Mouse (Mus musculus): ENCODE results near the gene Foxn3.

The Foxn3 gene

DNA sequence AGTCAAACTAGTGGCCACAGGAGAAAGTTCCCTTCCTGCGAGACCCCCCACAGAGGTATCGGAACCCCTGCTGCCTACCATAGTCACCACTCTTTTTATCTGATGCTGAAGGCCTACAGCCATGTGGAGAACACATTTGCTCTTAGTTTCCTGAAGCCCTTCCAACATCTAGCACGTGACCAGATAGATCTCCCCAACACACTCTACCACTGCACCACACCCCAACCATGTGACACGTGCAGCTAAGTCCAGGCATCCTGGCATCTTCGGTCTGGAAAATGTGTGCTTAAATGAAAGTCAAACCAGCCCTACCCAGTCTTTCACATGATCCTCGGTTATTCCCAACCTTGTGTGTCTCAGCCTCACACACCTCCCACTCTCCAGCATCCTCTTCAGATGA is 200.4 kb downstream of the Foxn3 start:
- TF ChIP-seq GATA4 (IDR thresholded peaks at IDR 0.05; ENCODE audit: insufficient replicate concordance, low read length): no peak

DNA sequence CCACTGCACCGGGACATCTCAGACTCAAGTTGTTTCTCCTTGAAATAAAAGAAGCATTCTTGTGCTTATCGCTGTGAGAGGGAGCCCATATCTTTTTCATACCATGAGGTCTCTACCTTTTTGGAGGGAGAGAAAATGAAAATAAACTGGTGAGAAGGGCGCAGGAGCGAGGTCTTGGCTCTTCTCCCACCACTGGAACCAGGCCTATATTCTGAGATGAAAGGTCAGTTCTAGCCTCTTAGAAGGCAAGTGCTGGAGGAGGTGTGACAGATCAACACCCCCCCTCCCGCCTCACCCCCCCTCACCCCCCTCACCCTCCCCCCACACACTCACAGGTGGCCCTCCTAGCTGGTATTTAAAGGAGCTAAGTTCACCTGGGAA is 201.6 kb downstream of the Foxn3 start:
- TF ChIP-seq GATA4 (IDR thresholded peaks at IDR 0.05; ENCODE audit: insufficient replicate concordance, low read length): no peak

DNA sequence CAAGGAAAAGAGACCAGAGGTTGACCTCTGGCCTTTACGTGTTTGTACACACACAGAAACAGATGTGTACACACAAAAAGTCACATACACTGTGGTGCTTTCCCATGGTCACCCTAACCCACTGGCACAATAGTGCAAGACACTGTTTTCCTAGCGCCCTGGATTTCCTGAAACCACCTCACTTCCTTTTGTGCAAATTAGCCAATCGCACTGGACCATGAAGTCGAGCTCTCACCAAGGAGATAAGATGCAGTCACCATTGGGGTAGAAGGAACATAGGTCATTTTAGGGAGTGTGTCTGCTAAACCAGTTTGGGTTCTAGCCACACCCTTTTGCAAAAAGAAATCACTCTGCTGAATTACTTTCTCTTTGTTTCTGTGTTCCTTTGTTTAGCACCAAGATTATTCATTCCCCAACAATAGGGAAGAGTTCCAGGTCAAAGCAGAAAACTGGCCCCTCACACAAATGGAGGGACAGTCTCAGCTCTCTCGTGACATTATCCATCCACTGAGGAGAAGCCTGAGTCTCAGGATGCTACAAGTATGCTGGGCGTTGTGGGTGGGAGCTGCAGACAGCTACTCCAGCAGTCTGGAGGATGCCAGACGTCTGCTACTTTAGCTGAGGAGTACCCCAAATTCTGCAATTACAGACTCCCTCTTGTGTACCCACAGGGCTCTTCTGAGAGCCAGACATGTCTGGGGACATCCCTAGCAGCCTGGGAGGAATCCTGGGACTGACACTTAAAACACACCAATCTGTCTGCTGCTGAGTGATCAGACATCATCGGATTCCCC is 202.2 kb downstream of the Foxn3 start:
- TF ChIP-seq GATA4 (IDR thresholded peaks at IDR 0.05; ENCODE audit: insufficient replicate concordance, low read length): no peak

DNA sequence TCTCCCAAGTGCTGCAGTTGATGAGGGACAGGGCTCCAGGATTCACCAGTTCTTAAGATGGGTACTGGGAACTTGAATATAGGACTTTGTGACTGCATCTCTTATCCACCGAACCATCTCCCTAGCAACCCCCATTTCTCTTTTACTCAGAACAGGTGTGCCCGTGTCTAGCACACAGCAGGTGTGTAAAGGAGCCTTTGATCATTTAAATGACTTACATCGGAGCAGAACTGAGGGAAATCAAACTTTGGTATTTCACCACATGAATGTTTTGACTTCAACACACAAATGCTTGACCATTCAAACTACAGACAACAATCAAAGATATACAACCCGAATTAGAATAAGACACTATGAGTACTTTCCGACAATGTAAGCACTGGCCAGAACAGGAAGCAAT is 204.7 kb downstream of the Foxn3 start:
- no peak for TF ChIP-seq GATA4 (IDR thresholded peaks at IDR 0.05; ENCODE audit: insufficient replicate concordance, low read length)

GRCm38 (mm10) chr12:99356660-99357059 is 206.7 kb downstream of the Foxn3 start:
- TF ChIP-seq GATA4 (IDR thresholded peaks at IDR 0.05; ENCODE audit: insufficient replicate concordance, low read length): no peak

GRCm38 (mm10) chr12:99353692-99354091 is 209.7 kb downstream of the Foxn3 start:
- no peak for TF ChIP-seq GATA4 (IDR thresholded peaks at IDR 0.05; ENCODE audit: insufficient replicate concordance, low read length)

DNA sequence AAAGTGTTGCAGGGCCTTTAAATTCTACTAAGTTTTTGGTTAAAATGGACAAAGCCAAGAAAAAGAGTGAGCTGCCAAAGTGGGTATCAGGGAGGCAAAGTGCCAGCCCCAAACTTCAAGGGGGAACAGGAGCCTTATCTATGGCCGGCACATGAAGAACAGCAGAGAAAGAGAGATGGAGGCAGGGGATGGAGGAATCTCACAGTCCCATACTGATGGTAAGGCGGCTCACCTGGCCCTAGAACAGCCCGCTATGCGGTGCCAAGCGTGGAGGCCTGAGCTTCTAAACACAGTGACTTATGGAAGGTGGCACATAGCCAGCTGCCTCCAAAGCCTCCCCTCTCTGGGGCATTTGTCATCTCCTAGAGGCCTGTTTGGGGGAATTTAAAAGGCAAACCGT is 210.8 kb downstream of the Foxn3 start:
- no peak for TF ChIP-seq GATA4 (IDR thresholded peaks at IDR 0.05; ENCODE audit: insufficient replicate concordance, low read length)

GRCm38 (mm10) chr12:99352136-99352535 is 211.2 kb downstream of the Foxn3 start:
- no peak for TF ChIP-seq GATA4 (IDR thresholded peaks at IDR 0.05; ENCODE audit: insufficient replicate concordance, low read length)

DNA sequence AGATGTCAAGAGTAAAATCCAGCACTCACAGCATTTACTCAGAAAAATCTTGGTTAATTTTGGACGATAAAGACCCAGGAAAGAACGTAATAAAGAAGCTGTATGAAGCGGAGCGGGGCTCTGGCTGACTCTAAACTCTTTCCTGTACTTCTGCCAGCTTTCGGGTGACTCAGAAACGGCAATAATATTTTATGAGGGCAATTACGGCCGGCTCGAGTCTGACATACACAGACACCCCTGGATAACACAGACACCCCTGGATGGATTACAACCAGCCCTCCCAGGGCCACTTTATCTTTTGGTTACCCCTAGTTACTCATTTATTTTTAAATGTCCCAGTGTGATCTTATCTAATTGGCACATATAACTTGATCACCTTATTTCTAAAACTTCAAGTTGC is 211.7 kb downstream of the Foxn3 start:
- no peak for TF ChIP-seq GATA4 (IDR thresholded peaks at IDR 0.05; ENCODE audit: insufficient replicate concordance, low read length)

DNA sequence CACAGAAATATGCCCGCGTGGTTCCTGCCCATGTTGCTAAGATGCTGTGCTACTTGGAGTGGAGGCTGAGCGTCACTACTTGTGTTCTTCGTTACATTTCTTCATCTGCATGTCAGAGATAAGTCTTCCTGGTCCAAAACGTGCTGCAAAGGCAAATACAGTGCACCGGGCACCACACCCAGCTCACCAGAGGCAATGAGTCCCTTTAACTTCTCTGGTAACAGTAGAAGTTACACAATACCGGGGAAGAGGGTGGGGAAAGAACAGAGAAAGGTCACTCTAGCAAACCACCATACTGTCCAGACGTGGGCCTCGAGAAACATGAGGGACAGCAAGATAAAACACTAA is 213.8 kb downstream of the Foxn3 start:
- TF ChIP-seq GATA4 (IDR thresholded peaks at IDR 0.05; ENCODE audit: insufficient replicate concordance, low read length): no peak

GRCm38 (mm10) chr12:99348940-99349649 is 214.3 kb downstream of the Foxn3 start:
- TF ChIP-seq GATA4 (IDR thresholded peaks at IDR 0.05; ENCODE audit: insufficient replicate concordance, low read length): no peak

DNA sequence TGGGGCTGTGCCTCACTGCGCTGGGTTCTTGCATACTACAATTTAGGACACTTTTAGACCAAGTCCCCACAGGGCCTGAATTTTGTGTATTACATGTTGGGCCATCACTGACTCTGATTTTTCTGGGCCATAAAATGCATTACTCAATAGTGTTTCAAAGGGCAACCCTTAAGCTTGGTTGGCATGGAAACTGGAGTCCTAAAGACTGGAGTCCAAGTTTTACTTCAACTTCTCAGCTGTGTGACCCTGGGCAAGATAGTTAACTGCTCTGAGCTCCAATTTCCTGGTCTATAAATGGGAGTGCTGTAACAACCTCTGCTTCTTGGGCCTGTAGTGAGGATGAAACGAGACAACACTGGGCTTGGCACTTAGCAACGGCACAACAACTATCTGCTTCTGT is 215.9 kb downstream of the Foxn3 start:
- TF ChIP-seq GATA4 (IDR thresholded peaks at IDR 0.05; ENCODE audit: insufficient replicate concordance, low read length): no peak

GRCm38 (mm10) chr12:99346982-99347381 is 216.4 kb downstream of the Foxn3 start:
- TF ChIP-seq GATA4 (IDR thresholded peaks at IDR 0.05; ENCODE audit: insufficient replicate concordance, low read length): no peak

DNA sequence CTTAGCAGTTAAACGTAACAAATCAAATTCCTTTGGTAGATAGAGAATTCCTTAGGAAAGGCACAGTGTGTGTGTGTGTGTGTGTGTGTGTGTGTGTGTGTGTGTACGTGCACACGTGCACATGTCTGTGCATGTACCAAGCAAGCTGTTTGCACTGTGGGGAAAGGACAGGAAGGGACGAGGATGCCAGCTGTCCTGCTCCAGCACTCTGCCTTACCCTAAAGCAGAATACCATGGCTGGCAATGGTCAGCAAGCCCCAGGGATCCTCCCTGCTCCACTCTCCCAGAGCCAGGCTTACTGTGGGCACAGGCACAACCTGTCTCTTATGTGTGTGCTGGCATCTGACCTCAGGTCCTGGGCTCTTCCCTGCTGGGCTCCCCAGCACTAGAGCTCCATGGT is 218.1 kb downstream of the Foxn3 start:
- no peak for TF ChIP-seq GATA4 (IDR thresholded peaks at IDR 0.05; ENCODE audit: insufficient replicate concordance, low read length)

DNA sequence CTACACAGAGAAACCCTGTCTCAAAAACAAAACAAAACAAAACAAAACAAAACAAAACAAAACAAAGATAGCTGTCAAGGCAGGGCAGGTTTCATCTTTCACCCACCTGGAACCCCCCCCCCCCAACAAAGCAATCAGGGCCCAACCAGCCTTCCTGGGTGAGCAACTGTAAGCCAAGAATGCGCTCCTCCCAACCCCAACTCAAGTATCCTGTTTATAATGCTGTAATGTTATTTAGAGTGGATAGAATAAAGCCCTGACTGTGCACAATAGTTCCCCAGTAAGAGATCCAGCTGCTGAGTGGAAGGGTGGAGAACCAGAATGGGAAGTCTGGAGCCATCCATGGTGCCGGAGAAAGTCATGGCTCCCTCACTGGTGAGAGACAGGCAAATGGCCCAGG is 220.0 kb downstream of the Foxn3 start:
- no peak for TF ChIP-seq GATA4 (IDR thresholded peaks at IDR 0.05; ENCODE audit: insufficient replicate concordance, low read length)

- TF ChIP-seq GATA4 (IDR thresholded peaks at IDR 0.05; ENCODE audit: insufficient replicate concordance, low read length): no peak
Measured at GRCm38 (mm10) chr12:99342160-99342559, 221.2 kb downstream of the Foxn3 start.

- TF ChIP-seq GATA4 (IDR thresholded peaks at IDR 0.05; ENCODE audit: insufficient replicate concordance, low read length): no peak
Measured at GRCm38 (mm10) chr12:99341751-99342150, 221.6 kb downstream of the Foxn3 start.
